Mouse (Mus musculus) ovary, adult 18-20 months (tissue): ENCODE measurements around the gene Sh3bp5l.
"Not testable (repeated sequence)": the region's sequence is repeated elsewhere in the genome, so short reads cannot be mapped to it uniquely, and the experiment has no call there.

Source experiments
- DNase-seq: peaks from one replicate; pipeline ENCODE4 v3.0.0; 2022; ENCODE audit warnings: low spot score, mixed read lengths

Gene Sh3bp5l

GRCm38 (mm10) chr11:58322824-58323569, 7.5 kb upstream of the Sh3bp5l start:
- DNase-seq: peak; percentile 95

- no peak for DNase-seq
Observed at GRCm38 (mm10) chr11:58323570-58324340, 6.8 kb upstream of the Sh3bp5l start.

GRCm38 (mm10) chr11:58324614-58325229, 5.8 kb upstream of the Sh3bp5l start:
- no peak for DNase-seq

GRCm38 (mm10) chr11:58326781-58327180, 3.7 kb upstream of the Sh3bp5l start:
- DNase-seq: no peak

GRCm38 (mm10) chr11:58329906-58330275, 633 bp upstream of the Sh3bp5l start:
- DNase-seq: no peak

- DNase-seq: no peak
Observed at GRCm38 (mm10) chr11:58331149-58331495, 598 bp downstream of the Sh3bp5l start.

- no peak for DNase-seq
Observed at GRCm38 (mm10) chr11:58331546-58331945, 1.0 kb downstream of the Sh3bp5l start.

GRCm38 (mm10) chr11:58334746-58335145, 4.2 kb downstream of the Sh3bp5l start:
- peak; percentile 70 for DNase-seq

GRCm38 (mm10) chr11:58346745-58347144, 16.2 kb downstream of the Sh3bp5l start:
- DNase-seq: no peak

GRCm38 (mm10) chr11:58350628-58351027, 20.1 kb downstream of the Sh3bp5l start:
- DNase-seq: no peak

GRCm38 (mm10) chr11:58351179-58351578, 20.7 kb downstream of the Sh3bp5l start:
- DNase-seq: no peak

- DNase-seq: no peak
Observed at GRCm38 (mm10) chr11:58352681-58353548, 22.4 kb downstream of the Sh3bp5l start.

GRCm38 (mm10) chr11:58353709-58354108, 23.2 kb downstream of the Sh3bp5l start:
- DNase-seq: no peak

- no peak for DNase-seq
Observed at GRCm38 (mm10) chr11:58354476-58354875, 24.0 kb downstream of the Sh3bp5l start.

GRCm38 (mm10) chr11:58354927-58355326, 24.4 kb downstream of the Sh3bp5l start:
- DNase-seq: no peak

GRCm38 (mm10) chr11:58357042-58357441, 26.5 kb downstream of the Sh3bp5l start:
- no peak for DNase-seq

- DNase-seq: no peak
Observed at GRCm38 (mm10) chr11:58357844-58358534, 27.5 kb downstream of the Sh3bp5l start.

- DNase-seq: not testable (repeated sequence)
Observed at GRCm38 (mm10) chr11:58362562-58362961, 32.0 kb downstream of the Sh3bp5l start.

GRCm38 (mm10) chr11:58364454-58364853, 33.9 kb downstream of the Sh3bp5l start:
- DNase-seq: no peak

- DNase-seq: not testable (repeated sequence)
Observed at GRCm38 (mm10) chr11:58366191-58366590, 35.7 kb downstream of the Sh3bp5l start.

- no peak for DNase-seq
Observed at GRCm38 (mm10) chr11:58377273-58377672, 46.7 kb downstream of the Sh3bp5l start.
